Mouse (Mus musculus) limb, embryonic 10.5 days (tissue): Measurements from ENCODE around the gene Ppp4c. TPM values are rescaled to one million over a fixed set of nuclear protein-coding genes. Genes with fewer than 3 reads are reported as not detected.

Experiments used
- DNase-seq: peaks from one replicate; pipeline ENCODE4 v3.0.0-alpha.2; 2017; ENCODE audit warnings: low spot score
- H3K27ac ChIP-seq: fragments of 300-500 bp; sonication (generic); 2 replicates; pipeline ENCODE4 v1.5.1; 2016; ENCODE audit warnings: mild to moderate bottlenecking
- H3K27me3 ChIP-seq: fragments of 300-500 bp; sonication (generic); 2 replicates; pipeline ENCODE4 v1.6.1; 2016; ENCODE audit warnings: low read depth, mild to moderate bottlenecking; ENCODE audit not compliant: poor library complexity, severe bottlenecking
- H3K36me3 ChIP-seq: fragments of 300-500 bp; sonication (generic); 2 replicates; pipeline ENCODE4 v1.6.1; 2016; ENCODE audit warnings: mild to moderate bottlenecking, moderate library complexity
- H3K4me1 ChIP-seq: fragments of 300-500 bp; sonication (generic); 2 replicates; pipeline ENCODE4 v1.6.1; 2016
- H3K4me3 ChIP-seq: fragments of 300-500 bp; sonication (generic); 2 replicates; pipeline ENCODE4 v1.5.1; 2016; ENCODE audit warnings: mild to moderate bottlenecking, moderate library complexity
- H3K9me3 ChIP-seq: fragments of 300-500 bp; sonication (generic); replicated peaks from 2 replicates; pipeline ENCODE4 v1.6.1; 2016; ENCODE audit warnings: mild to moderate bottlenecking
- WGBS: fragments of 180-500 bp; shearing (Covaris S2); methylation state at CpG from one replicate; pipeline ENCODE4 v1.1.7; 2016; 5-methylcytosine and 5-hydroxymethylcytosine counted together
- polyA plus RNA-seq: library from polyadenylated mRNA; unstranded; fragments of >200 nt; fragmentation: Nextera tagmentation; extraction: Ambion mirVana; gene quantifications from 2 replicates; pipeline ENCODE4 v1.2.1, GENCODE M21; 2016

Ppp4c gene
- polyA plus RNA-seq, 1 experiment from 2014 or later = 450 TPM

DNA sequence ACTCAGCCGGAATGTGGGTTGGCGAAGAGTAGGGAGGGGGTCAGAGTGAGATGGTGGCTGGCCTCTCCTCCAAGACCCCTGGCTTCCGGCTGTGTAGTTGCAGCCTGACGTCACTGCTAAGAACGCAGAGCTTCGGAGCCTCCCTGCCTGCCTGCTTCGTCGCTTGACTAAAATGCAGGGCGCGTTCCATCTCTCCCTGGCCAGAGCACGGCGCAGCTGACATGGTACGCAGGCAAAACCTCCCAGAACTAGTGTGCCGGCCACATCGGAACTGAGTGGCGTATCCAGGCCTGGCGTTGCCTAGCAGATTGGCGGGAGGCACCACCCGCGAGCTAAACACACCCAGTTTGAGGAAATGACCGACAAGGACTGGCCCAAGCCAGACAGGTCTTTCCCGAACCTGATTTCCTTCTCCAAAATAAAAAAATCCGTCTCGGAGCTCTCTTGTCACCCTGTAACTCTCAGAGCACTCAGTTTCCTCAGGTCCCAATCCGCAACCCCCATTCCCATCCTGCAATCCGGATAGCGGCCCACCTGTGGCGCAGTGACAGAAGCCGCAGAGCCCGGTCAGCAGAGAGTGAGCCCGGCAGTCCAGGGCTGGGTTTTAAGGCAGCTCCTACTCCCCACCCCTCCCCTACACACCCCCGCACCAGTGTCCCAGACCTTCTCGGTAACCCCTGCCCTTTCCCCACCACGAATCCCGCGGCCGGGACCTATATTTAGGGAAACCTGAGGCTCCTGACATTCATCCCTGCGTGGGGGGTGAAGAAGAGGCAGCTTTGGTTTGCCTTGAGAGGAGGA, 7.4 kb upstream of the Ppp4c start:
- DNase-seq = no peak
- WGBS = 1% methylated on average over 38 of the region's 38 CpGs
- Histone ChIP-seq H3K4me1 (peaks cover 43% of the 10 kb centered on the region), H3K27me3 (no peaks in the 10 kb centered on the region), H3K36me3 (peaks cover 68% of the 10 kb centered on the region), H3K4me3 (peak overlapping the region; percentile 89), H3K9me3 (no peaks in the 10 kb centered on the region), H3K27ac (peak overlapping the region; percentile 95)

DNA sequence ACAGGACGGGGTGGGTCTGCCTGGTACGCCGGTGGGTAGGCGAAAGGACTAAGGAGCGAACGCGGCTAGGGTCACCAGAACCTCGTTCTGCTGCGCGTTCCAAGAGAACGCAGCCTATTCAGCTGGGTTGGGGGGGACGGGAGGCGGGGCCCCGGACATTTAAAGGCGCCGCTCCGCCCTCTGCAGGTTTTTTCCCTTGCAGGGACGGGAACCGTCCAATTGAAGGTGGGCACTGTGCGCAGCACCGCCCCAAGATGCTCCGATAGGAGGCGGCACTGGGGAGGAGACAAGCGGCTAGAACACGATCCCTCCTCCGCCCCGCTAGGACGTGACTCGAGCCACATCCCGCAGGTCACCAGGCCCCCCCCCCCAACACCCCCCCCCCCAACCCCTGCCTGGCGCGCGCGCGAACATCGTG, 6.8 kb upstream of the Ppp4c start:
- Histone ChIP-seq H3K4me1 (peaks cover 43% of the 10 kb centered on the region), H3K27me3 (no peaks in the 10 kb centered on the region), H3K9me3 (no peaks in the 10 kb centered on the region), H3K4me3 (peak overlapping the region; percentile 89), H3K36me3 (peaks cover 68% of the 10 kb centered on the region), H3K27ac (peak overlapping the region; percentile 95)
- WGBS = under 1% methylated on average over 33 of the region's 36 CpGs
- DNase-seq = peak; percentile 93

DNA sequence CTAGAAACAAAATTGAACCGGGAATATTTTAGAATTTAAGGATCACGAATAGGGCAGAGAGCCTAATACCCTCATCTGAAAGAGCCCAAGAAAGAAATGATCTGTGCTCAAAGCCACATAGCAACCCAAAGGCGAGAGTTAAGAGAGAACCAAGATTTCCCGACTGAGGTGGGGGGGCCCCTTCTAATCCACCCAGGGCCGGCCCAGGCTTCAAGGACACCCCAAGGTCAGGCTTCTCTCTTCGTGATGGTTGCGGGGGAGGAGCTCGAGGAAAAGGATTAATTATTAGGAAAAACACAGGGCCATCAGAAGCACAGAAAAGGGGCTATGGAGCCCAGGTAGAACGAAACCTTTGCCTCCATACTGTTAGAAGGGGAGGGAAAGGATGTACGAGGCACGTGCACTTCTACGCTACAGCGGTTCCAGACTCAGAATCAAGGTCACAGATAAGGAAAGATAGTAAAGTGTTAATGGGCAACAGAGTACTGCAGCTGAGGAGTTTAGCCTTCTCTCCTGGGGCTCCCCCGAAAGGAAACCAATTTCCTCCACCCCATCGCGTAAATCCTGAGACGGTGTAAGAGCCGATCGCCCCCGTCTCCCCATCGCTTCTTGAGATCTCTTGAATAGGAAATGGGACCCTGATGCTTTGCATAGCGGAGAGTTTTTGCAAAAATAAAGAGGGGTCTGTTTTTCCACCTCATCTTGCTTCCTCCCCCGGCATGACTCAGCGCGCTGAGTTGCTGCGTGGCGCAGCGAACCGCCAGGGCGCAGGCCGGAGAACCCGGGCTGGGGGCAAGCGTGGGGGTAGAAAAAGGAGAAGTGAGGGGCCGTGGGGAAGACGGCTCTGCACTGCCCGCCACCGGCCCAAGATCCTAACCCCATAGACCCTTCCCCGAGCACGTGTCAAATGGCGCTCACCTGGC, 6.1 kb upstream of the Ppp4c start:
- no peaks in the 10 kb centered on the region for H3K27me3 ChIP-seq
- WGBS = 1% methylated on average over 40 of the region's 40 CpGs
- H3K27ac ChIP-seq = peak overlapping the region; percentile 95
- H3K4me3 ChIP-seq = peak overlapping the region; percentile 89
- H3K4me1 ChIP-seq = peaks cover 44% of the 10 kb centered on the region
- H3K36me3 ChIP-seq = peaks cover 67% of the 10 kb centered on the region
- no peak for DNase-seq
- H3K9me3 ChIP-seq = no peaks in the 10 kb centered on the region

DNA sequence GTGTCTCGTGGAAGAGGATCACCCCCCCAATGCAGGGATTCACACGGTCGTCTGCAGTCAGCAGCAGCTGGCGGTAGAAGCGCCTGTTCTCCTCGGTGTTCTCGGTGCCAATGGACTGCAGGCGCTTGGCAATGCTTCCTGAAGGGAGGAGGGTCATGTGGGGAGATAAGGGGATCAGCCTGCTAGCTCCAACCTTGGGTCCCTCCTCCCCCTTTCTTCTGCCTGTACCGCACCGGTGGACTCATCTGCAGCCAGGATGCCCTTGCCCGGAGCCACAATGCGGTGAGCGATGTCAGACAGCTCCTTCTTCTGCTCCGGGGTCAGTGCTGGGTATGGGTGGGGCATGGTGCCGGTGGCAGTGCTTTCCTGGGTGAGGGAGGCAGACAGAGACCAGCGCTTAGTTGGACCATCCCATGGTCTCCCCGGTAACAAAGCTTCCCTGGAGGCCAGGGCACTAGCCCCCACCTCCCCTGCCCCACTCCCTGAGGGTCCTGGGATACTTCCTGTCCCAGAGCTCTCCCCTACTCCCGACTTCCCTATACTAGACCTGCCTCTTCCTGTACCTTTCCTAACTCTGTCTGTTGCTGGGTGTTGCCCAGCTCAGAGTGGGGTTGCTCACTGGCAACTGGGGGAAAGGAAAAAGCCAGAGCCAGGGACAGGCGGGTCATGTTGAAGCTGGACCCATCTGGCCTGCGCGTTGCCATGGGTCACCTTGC, 5.3 kb upstream of the Ppp4c start, which contains the start of gene Fam57b:
Gene Fam57b, plus strand, starts transcription at position 258 of the 716 bp plus-strand sequence.
- Histone ChIP-seq H3K36me3 (peaks cover 59% of the 10 kb centered on the region), H3K4me3 (peak within 1 kb of the TSS; percentile 89), H3K27ac (peak within 1 kb of the TSS; percentile 95), H3K9me3 (no peaks in the 10 kb centered on the region), H3K27me3 (no peaks in the 10 kb centered on the region), H3K4me1 (peaks cover 52% of the 10 kb centered on the region)
- 43% methylated on average over 21 of the region's 21 CpGs for WGBS
- no peak for DNase-seq

DNA sequence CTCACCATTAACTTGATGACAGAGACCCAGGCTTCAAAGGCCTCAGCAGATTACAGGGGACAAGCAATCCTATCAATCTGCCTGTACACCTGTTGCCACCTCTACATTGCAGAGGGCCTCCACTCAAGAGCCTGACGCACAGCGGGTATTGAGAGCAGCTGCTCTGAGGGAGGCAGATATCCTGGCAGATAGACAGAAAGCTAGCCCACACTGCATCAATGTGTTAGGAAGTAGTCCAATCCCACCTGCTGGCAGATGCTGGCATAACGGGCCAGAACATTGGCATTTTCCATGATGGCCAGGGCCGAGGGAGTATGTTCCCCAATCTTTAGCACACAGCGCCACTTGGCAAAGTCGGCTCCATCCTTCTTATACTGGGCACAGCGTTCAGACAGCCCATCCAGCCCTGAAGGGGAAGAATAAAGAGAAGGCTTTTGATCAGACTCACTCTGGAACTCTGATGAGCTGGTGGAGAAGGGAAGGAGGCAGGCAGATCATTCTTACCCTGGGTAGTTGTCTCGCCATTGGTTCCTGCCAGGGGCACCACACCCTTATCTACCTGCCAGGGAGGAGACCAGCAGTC, 4.1 kb upstream of the Ppp4c start:
- Histone ChIP-seq H3K4me1 (peaks cover 56% of the 10 kb centered on the region), H3K27me3 (no peaks in the 10 kb centered on the region), H3K27ac (no peak overlapping the region), H3K36me3 (peaks cover 49% of the 10 kb centered on the region), H3K4me3 (0 out of 2 replicates have a peak overlapping the region, but pooled peaks have one; percentile 13), H3K9me3 (no peaks in the 10 kb centered on the region)
- DNase-seq = no peak
- WGBS = 80% methylated on average over 8 of the region's 8 CpGs

DNA sequence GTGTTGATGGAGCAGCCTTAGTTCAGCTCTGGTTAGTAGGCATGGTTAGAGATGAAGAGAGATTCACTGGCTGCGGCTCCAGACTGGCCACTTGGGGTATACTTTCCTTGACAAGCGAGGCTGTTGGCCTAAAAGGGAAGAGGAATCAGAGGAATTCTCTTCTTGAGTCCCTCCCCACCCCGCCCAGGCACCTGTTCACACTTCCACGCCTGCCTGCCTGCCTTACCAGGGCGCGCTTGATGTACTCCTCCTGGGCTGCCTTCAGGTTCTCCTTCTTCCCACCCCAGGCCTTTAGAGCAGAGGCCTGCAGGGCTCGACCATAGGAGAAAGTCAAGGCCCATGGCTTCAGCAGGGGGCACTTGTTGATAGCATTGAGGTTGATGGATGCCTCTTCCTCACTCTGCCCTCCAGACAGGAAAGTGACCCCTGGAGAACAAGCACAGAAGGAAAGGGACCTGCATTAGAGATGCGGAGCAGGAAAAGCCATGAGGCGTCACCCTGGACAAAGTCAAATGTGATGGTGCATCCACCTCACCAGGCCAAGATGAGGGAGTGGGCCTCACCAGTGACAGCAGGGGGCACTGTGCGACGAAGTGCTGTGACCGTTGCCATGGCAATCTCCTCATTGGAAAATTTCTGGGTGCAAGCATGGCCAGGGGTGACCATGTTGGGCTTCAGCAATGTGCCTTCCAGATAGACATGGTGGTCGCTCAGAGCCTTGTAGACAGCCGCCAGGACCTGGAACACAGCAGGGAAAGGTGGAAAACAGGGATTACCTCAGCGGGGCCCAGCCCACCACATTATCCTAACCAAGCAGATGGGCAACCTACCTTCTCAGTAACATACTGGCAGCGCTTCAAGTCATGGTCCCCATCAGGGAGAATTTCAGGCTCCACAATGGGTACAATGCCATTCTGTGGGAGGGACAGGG, 3.4 kb upstream of the Ppp4c start:
- H3K4me1 ChIP-seq = peaks cover 58% of the 10 kb centered on the region

DNA sequence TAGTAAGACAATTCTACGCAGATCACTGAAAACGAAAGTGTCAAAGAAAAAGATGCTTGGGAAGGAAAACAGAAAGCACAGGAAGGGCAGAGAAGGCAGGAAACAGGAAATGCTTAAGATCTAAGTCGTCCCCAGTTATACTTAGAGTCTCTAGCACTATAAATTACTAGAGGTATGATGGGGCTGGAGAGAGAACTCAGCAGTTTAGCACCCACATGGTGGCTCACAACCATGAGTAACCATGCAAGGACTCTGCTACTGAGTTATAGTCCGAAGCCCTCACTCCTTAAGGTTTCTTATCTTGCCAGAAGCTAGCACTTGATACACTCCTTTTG, 1.9 kb upstream of the Ppp4c start:
- 78% methylated on average over 4 of the region's 4 CpGs for WGBS
- no peak overlapping the region for H3K27ac ChIP-seq
- H3K27me3 ChIP-seq = no peaks in the 10 kb centered on the region
- H3K36me3 ChIP-seq = peaks cover 63% of the 10 kb centered on the region
- no peak for DNase-seq
- H3K4me1 ChIP-seq = peaks cover 49% of the 10 kb centered on the region
- H3K4me3 ChIP-seq = no peak overlapping the region
- H3K9me3 ChIP-seq = no peaks in the 10 kb centered on the region

More for the DNA sequence above, 3.4 kb upstream of the Ppp4c start:
- H3K4me3 ChIP-seq = peak overlapping the region; percentile 18; the same call in 1 of the 2 replicates
- H3K9me3 ChIP-seq = no peaks in the 10 kb centered on the region
- DNase-seq = no peak
- H3K36me3 ChIP-seq = peaks cover 49% of the 10 kb centered on the region
- no peak overlapping the region for H3K27ac ChIP-seq
- whole genome bisulfite sequencing = 89% methylated on average over 16 of the region's 16 CpGs
- H3K27me3 ChIP-seq = no peaks in the 10 kb centered on the region

DNA sequence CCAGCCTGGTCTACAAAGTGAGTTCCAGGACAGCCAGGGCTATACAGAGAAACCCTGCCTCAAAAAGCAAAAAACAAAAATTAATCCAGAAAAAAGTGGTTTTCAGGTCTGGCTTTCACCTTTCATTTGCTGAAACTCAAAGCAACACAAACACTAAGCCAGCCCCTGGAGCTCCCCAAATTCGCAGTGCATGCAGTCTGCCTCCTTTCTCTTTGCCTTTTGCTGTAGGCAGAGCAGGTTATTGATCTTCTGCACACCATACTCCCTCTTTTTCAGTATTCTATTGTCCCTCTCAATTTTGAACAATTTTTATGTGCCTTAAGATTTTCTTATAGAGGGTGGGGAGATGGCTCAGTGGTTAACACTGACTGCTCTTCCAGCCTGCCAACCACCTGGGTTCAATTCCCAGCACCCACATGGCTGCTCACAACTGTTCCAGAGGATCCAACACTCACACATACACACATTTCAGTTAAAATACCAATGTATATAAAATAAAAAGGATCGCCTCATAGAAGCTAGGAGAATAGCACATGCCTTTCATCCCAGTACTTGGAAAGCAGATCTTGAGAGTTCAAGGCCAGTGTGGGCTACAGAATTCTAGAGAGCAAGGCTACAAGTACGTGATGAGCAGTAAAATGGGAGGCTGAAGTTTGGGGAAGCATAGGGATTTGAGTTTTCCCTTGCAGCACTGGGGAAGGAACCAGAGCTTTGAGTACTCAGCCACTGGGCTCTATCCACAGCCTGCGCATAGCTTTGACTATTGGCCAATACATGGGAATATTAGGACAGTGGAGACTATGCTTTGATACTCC, 1.4 kb upstream of the Ppp4c start:
- Histone ChIP-seq H3K36me3 (peaks cover 69% of the 10 kb centered on the region), H3K4me1 (peaks cover 49% of the 10 kb centered on the region), H3K27me3 (no peaks in the 10 kb centered on the region), H3K9me3 (no peaks in the 10 kb centered on the region), H3K4me3 (no peak overlapping the region), H3K27ac (no peak overlapping the region)
- DNase-seq = no peak
- WGBS = 76% methylated on average over 4 of the region's 4 CpGs

DNA sequence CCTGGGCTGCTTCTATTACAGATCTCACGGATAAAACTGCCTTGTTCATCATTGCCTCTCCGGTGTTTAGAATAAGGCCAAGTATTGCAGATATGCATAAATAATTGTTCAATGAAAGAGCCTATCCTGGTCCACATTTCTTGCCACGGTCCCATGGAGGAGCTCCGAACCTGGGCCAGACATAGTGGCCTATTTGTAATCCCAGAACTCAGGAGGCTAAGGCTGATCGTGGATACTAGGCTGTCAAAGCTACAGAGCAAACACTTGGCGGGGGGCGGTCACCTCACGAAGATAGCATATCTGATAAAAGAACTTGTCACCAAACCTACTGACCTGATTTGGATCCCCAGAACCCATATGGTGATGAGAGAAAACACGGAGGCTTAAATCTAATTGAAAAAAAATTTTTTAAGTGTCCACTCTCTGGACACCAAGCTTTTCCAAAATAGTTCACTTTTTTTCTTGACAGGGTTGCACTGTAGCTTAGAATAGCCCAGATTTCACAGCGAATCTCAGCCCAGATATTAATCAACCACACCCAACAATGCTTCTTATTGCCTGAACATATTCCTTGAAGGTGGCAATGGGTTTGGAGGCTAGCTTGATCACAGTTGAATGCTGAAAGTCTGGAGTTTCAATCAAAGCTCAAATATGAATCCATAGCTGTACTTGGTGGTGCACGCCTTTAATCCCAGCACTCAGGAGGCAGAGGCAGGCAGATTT, 586 bp upstream of the Ppp4c start:
- peaks cover 46% of the 10 kb centered on the region for H3K4me1 ChIP-seq
- 28% methylated on average over 11 of the region's 11 CpGs for WGBS

DNA sequence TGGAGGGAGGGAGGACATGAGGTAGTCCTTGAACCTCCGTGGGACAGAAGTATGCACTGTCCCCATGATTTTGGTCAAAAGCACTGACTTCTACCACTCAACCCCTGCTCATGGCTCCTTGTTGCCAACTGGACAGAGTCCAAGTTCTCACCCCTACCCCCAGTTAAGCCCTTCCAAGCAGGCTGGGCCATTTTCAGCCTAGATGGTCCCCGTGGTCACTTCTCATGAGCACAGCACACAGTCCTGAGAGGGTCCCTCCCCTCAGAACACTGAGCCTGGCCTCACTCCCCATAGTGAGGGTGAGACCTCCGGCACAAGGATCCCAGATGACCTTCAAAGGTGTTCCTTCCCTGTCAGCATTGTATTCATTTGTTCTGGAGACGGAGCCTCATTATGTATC, 3.2 kb downstream of the Ppp4c start:
- 93% methylated on average over 4 of the region's 4 CpGs for WGBS
- peaks cover 76% of the 10 kb centered on the region for H3K36me3 ChIP-seq
- no peaks in the 10 kb centered on the region for H3K27me3 ChIP-seq
- no peak for DNase-seq
- H3K9me3 ChIP-seq = no peaks in the 10 kb centered on the region
- no peak overlapping the region for H3K27ac ChIP-seq
- no peak overlapping the region for H3K4me3 ChIP-seq
- peaks cover 22% of the 10 kb centered on the region for H3K4me1 ChIP-seq

More for the DNA sequence above, 586 bp upstream of the Ppp4c start:
- Histone ChIP-seq H3K27ac (peak overlapping the region; percentile 97), H3K36me3 (peaks cover 76% of the 10 kb centered on the region), H3K9me3 (no peaks in the 10 kb centered on the region), H3K27me3 (no peaks in the 10 kb centered on the region), H3K4me3 (peak overlapping the region; percentile 89)
- no peak for DNase-seq
